Mouse (Mus musculus): ENCODE data around the gene Tomm20l. TPM values are rescaled to one million over a fixed set of nuclear protein-coding genes. Genes with fewer than 3 reads are reported as not detected.
"Not testable (repeated sequence)": the region's sequence is repeated elsewhere in the genome, so short reads cannot be mapped to it uniquely, and the experiment has no call there.

Tomm20l gene
- not detected in 2 replicates for polyA plus RNA-seq (2016; fragmentation: Nextera tagmentation; extraction: Ambion mirVana)

DNA sequence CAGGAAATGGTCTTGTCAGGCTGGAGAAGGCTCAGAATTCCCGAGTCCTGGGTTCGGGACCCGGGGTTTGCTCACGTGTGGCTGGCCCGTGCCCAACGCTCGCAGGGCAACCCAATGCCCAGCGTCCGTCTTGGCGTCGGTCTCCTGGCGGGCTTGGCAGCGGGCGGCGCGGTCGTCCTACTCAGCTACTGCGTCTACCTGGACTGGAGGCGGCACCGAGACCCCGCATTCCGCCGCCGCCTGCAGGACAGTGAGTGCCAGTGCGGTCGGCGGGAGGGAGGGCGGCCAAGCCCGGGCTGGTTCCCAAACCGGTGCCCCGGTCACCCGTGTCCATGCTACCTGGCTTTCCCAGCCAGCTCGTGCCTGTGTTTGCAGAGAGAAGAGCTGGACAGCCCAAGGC lies at the start of gene Tomm20l:
Gene Tomm20l (plus strand): TSS at position 98 of the 400 bp plus-strand sequence.
- peak within 1 kb of the TSS; percentile 48 for H3K4me3 ChIP-seq
- H3K27ac ChIP-seq: peak within 1 kb of the TSS; percentile 62
- H3K27me3 ChIP-seq (ENCODE audit: poor library complexity, severe bottlenecking): peaks cover 17% of the 10 kb centered on the region
- H3K36me3 ChIP-seq (replicated peaks): no peaks in the 10 kb centered on the region
- H3K9me3 ChIP-seq: no peaks in the 10 kb centered on the region
- WGBS: 7% methylated on average over 33 of the region's 33 CpGs
- DNase-seq (ENCODE audit: extremely low spot score, low spot score): peak; percentile 54
- H3K4me1 ChIP-seq: peaks cover 16% of the 10 kb centered on the region

DNA sequence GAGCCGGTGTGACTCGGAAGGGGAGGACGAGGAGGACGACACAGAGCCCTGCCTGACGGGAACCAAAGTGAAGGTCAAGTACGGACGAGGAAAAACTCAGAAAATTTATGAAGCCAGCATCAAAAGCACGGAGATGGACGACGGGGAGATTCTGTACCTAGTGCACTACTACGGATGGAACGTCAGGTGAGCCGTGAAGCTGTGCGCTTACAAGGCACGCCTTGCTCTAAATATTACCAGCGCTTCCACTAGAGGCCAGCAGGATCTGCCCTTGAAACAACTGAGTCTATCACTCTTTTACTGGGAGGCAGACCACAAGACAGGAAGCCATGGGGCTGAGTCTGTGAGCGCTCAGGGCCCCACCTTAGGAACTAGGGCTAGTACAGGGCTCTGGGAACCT lies 41.4 kb upstream of the Tomm20l start:
- Histone ChIP-seq H3K9me3 (no peaks in the 10 kb centered on the region), H3K27ac (no peak overlapping the region), H3K36me3 (replicated peaks) (peaks cover 95% of the 10 kb centered on the region), H3K4me1 (no peaks in the 10 kb centered on the region), H3K4me3 (no peak overlapping the region), H3K27me3 (ENCODE audit: poor library complexity, severe bottlenecking) (no peaks in the 10 kb centered on the region)
- DNase-seq (ENCODE audit: extremely low spot score, low spot score): no peak
- 94% methylated on average over 17 of the region's 17 CpGs for WGBS

DNA sequence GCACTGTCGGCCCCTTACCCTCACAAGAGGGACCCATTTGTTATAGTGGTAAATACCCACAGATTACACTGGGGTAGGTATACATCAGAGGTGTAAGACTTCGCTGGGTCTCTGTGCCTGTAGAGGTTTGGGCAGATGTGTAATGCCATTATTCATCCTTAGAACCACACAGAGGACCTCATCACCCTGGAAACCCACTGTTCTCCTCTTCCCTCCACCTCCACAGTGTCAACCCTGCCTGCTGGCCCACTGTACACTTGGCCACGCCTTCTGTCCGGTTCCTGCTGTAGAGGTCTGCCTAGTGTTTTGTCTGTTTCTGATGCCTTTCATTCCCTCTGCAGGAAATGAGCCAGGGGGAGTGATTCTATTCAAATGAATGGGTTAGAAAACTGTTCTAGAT lies 39.2 kb upstream of the Tomm20l start:
- DNase-seq (ENCODE audit: extremely low spot score, low spot score): no peak
- no peaks in the 10 kb centered on the region for H3K27me3 ChIP-seq (ENCODE audit: poor library complexity, severe bottlenecking)
- H3K36me3 ChIP-seq (replicated peaks): peaks cover 97% of the 10 kb centered on the region
- H3K4me3 ChIP-seq: no peak overlapping the region
- H3K9me3 ChIP-seq: no peaks in the 10 kb centered on the region
- no peaks in the 10 kb centered on the region for H3K4me1 ChIP-seq
- 89% methylated on average over 4 of the region's 4 CpGs for WGBS
- H3K27ac ChIP-seq: no peak overlapping the region

- Histone ChIP-seq H3K4me3 (no peak overlapping the region), H3K27me3 (ENCODE audit: poor library complexity, severe bottlenecking) (no peaks in the 10 kb centered on the region), H3K4me1 (no peaks in the 10 kb centered on the region), H3K36me3 (replicated peaks) (peaks cover 86% of the 10 kb centered on the region), H3K27ac (no peak overlapping the region), H3K9me3 (no peaks in the 10 kb centered on the region)
- 66% methylated on average over 12 of the region's 12 CpGs for WGBS
- DNase-seq (ENCODE audit: extremely low spot score, low spot score): no peak
Measured at GRCm38 (mm10) chr12:71073113-71073730, 38.0 kb upstream of the Tomm20l start.

- Histone ChIP-seq H3K27ac (no peak overlapping the region), H3K27me3 (ENCODE audit: poor library complexity, severe bottlenecking) (no peaks in the 10 kb centered on the region), H3K9me3 (no peaks in the 10 kb centered on the region), H3K36me3 (replicated peaks) (peaks cover 33% of the 10 kb centered on the region), H3K4me1 (no peaks in the 10 kb centered on the region), H3K4me3 (no peak overlapping the region)
- 91% methylated on average over 8 of the region's 8 CpGs for WGBS
- DNase-seq (ENCODE audit: extremely low spot score, low spot score): no peak
Measured at GRCm38 (mm10) chr12:71086331-71086730, 24.9 kb upstream of the Tomm20l start.

GRCm38 (mm10) chr12:71104275-71104674 lies 7.0 kb upstream of the Tomm20l start:
- DNase-seq (ENCODE audit: extremely low spot score, low spot score); H3K36me3 ChIP-seq (replicated peaks); H3K9me3 ChIP-seq; H3K27me3 ChIP-seq (ENCODE audit: poor library complexity, severe bottlenecking); H3K27ac ChIP-seq; H3K4me3 ChIP-seq; H3K4me1 ChIP-seq: not testable (repeated sequence)
- WGBS: 88% methylated on average over 4 of the region's 4 CpGs

- no peak for DNase-seq (ENCODE audit: extremely low spot score, low spot score)
- no peaks in the 10 kb centered on the region for H3K36me3 ChIP-seq (replicated peaks)
- H3K27me3 ChIP-seq (ENCODE audit: poor library complexity, severe bottlenecking): peaks cover 17% of the 10 kb centered on the region
- peaks cover 6% of the 10 kb centered on the region for H3K4me1 ChIP-seq
- H3K27ac ChIP-seq: no peak overlapping the region
- WGBS: 90% methylated on average over 6 of the region's 6 CpGs
- H3K4me3 ChIP-seq: no peak overlapping the region
- H3K9me3 ChIP-seq: no peaks in the 10 kb centered on the region
Measured at GRCm38 (mm10) chr12:71107216-71107771, 3.9 kb upstream of the Tomm20l start.

GRCm38 (mm10) chr12:71113074-71113473 lies 1.8 kb downstream of the Tomm20l start:
- Histone ChIP-seq H3K4me1 (peaks cover 16% of the 10 kb centered on the region), H3K27me3 (ENCODE audit: poor library complexity, severe bottlenecking) (peaks cover 17% of the 10 kb centered on the region), H3K36me3 (replicated peaks) (no peaks in the 10 kb centered on the region), H3K9me3 (no peaks in the 10 kb centered on the region), H3K27ac (no peak overlapping the region), H3K4me3 (no peak overlapping the region)
- DNase-seq (ENCODE audit: extremely low spot score, low spot score): no peak
- WGBS: 89% methylated on average over 10 of the region's 10 CpGs

- peaks cover 17% of the 10 kb centered on the region for H3K27me3 ChIP-seq (ENCODE audit: poor library complexity, severe bottlenecking)
- WGBS: 33% methylated on average over 12 of the region's 12 CpGs
- no peak for DNase-seq (ENCODE audit: extremely low spot score, low spot score)
- H3K9me3 ChIP-seq: no peaks in the 10 kb centered on the region
- H3K27ac ChIP-seq: no peak overlapping the region
- 0 out of 2 replicates have a peak overlapping the region, but pooled peaks have one; percentile 1 for H3K4me3 ChIP-seq
- H3K36me3 ChIP-seq (replicated peaks): no peaks in the 10 kb centered on the region
- peaks cover 16% of the 10 kb centered on the region for H3K4me1 ChIP-seq
Measured at GRCm38 (mm10) chr12:71113675-71114288, 2.6 kb downstream of the Tomm20l start.

GRCm38 (mm10) chr12:71116411-71116810 lies 5.2 kb downstream of the Tomm20l start:
- H3K27ac ChIP-seq: no peak overlapping the region
- no peak overlapping the region for H3K4me3 ChIP-seq
- H3K36me3 ChIP-seq (replicated peaks): no peaks in the 10 kb centered on the region; the same call in 1 of the 2 replicates
- no peak for DNase-seq (ENCODE audit: extremely low spot score, low spot score)
- H3K9me3 ChIP-seq: no peaks in the 10 kb centered on the region
- peaks cover 12% of the 10 kb centered on the region for H3K4me1 ChIP-seq
- WGBS: 80% methylated on average over 5 of the region's 5 CpGs
- H3K27me3 ChIP-seq (ENCODE audit: poor library complexity, severe bottlenecking): peaks cover 4% of the 10 kb centered on the region

- Histone ChIP-seq H3K27me3 (ENCODE audit: poor library complexity, severe bottlenecking) (no peaks in the 10 kb centered on the region), H3K27ac (no peak overlapping the region), H3K4me1 (no peaks in the 10 kb centered on the region), H3K4me3 (no peak overlapping the region), H3K9me3 (no peaks in the 10 kb centered on the region), H3K36me3 (replicated peaks) (peaks cover 54% of the 10 kb centered on the region)
- no peak for DNase-seq (ENCODE audit: extremely low spot score, low spot score)
- WGBS: 95% methylated on average over 10 of the region's 10 CpGs
Measured at GRCm38 (mm10) chr12:71122731-71123130, 11.5 kb downstream of the Tomm20l start.

GRCm38 (mm10) chr12:71123286-71123685 lies 12.1 kb downstream of the Tomm20l start:
- no peaks in the 10 kb centered on the region for H3K27me3 ChIP-seq (ENCODE audit: poor library complexity, severe bottlenecking)
- H3K4me1 ChIP-seq: no peaks in the 10 kb centered on the region
- H3K9me3 ChIP-seq: no peaks in the 10 kb centered on the region
- H3K36me3 ChIP-seq (replicated peaks): peaks cover 58% of the 10 kb centered on the region
- H3K4me3 ChIP-seq: no peak overlapping the region
- no peak overlapping the region for H3K27ac ChIP-seq
- 92% methylated on average over 9 of the region's 9 CpGs for WGBS
- DNase-seq (ENCODE audit: extremely low spot score, low spot score): no peak

- no peak for DNase-seq (ENCODE audit: extremely low spot score, low spot score)
- Histone ChIP-seq H3K4me3 (peak overlapping the region; percentile 98), H3K27me3 (ENCODE audit: poor library complexity, severe bottlenecking) (no peaks in the 10 kb centered on the region), H3K4me1 (peaks cover 32% of the 10 kb centered on the region), H3K27ac (peak overlapping the region; percentile 94; the same call in 1 of the 2 replicates), H3K9me3 (no peaks in the 10 kb centered on the region), H3K36me3 (replicated peaks) (peaks cover 43% of the 10 kb centered on the region)
- WGBS: 46% methylated on average over 5 of the region's 5 CpGs
Measured at GRCm38 (mm10) chr12:71135581-71135980, 24.4 kb downstream of the Tomm20l start.

Measured in forebrain, embryonic 10.5 days (tissue).